Mouse (Mus musculus): ENCODE results near the gene Atad1. TPM values are rescaled to one million over a fixed set of nuclear protein-coding genes. Genes with fewer than 3 reads are reported as not detected.
A peak's percentile ranks its signal among the peaks of the same experiment; 100 is the strongest.
"Not testable (repeated sequence)": the region's sequence is repeated elsewhere in the genome, so short reads cannot be mapped to it uniquely, and the experiment has no call there.

Atad1 gene
- polyA plus RNA-seq, 1 experiment from 2014 or later, result 113 TPM

DNA sequence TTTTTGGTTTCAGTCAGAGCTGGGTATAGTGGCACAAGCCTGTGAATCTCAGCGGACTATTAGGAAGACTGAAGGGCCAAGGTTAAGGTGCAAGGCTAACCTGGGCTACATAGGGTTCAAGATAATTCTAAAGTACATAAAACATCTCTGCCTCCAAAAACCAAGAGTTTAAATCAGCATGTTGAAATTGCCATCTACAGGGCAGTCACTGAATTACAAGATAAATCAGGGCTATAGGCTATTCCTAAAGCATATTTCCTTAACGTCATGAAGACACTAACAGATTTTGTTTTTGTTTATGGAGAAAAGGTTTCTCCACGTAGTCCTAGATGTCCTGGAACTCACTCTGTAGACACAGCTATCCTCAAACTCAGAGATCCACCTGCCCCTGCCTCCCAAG, 29.3 kb downstream of the Atad1 start:
- no peak for ATAC-seq (ENCODE audit: low read depth)
- Histone ChIP-seq H3K36me3 (peaks cover 15% of the 10 kb centered on the region), H3K9ac (no peak overlapping the region), H3K4me1 (replicated peaks) (peaks cover 18% of the 10 kb centered on the region), H3K27ac (replicated peaks) (no peak overlapping the region), H3K27me3 (no peaks in the 10 kb centered on the region), H3K4me3 (no peak overlapping the region), H3K9me3 (no peaks in the 10 kb centered on the region), H3K4me2 (peak overlapping the region; percentile 79; the same call in 1 of the 2 replicates)
- WGBS, result 73% methylated on average over 3 of the region's 3 CpGs

DNA sequence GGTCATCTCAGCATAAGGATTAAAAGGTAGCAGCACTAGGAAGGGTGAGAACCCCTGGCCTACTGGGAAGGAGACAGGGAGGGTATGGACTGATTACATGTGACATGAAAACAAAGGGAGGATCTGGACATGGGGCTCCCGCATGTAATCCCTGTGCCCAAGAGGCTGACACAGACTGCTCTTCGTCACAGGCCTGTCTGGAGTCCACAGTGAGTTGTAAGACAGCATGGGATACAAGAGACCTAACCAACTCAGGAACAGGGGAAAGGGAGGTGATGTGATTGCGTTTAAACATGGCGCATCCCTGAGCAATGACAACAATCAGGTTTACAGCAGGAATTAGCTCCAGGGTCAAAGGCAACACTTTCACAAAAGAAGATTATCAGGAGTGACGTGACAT, 30.6 kb downstream of the Atad1 start:
- no peaks in the 10 kb centered on the region for H3K9me3 ChIP-seq
- H3K9ac ChIP-seq, result no peak overlapping the region
- no peak overlapping the region for H3K27ac ChIP-seq (replicated peaks)
- H3K4me3 ChIP-seq, result no peak overlapping the region
- 93% methylated on average over 5 of the region's 5 CpGs for WGBS
- peaks cover 18% of the 10 kb centered on the region for H3K4me1 ChIP-seq (replicated peaks)
- peaks cover 28% of the 10 kb centered on the region for H3K36me3 ChIP-seq
- H3K4me2 ChIP-seq, result no peak overlapping the region
- ATAC-seq (ENCODE audit: low read depth), result no peak
- no peaks in the 10 kb centered on the region for H3K27me3 ChIP-seq

DNA sequence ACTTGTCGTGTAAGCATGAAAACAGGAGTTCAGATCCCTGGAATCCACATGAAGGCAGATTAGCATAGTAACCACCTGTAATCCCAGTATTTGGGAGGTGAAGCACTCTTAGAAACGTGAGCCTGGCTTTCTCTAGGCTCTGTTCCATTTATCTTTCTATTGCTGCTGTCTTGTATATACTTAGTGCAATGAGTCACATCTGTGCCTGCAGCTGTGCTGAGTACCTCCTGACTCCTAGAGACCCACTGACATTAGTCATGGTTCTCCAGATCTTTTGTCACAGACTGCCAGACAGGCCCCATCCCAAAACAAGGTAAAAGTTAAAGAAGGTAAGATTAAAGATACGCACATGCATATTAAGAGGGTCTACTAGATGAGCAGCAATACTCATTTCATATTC, 37.4 kb downstream of the Atad1 start:
- Histone ChIP-seq H3K27ac (replicated peaks) (no peak overlapping the region), H3K4me3 (no peak overlapping the region), H3K4me2 (no peak overlapping the region), H3K4me1 (replicated peaks) (no peaks in the 10 kb centered on the region), H3K27me3 (no peaks in the 10 kb centered on the region), H3K36me3 (peaks cover 83% of the 10 kb centered on the region), H3K9me3 (no peaks in the 10 kb centered on the region), H3K9ac (no peak overlapping the region)
- no peak for ATAC-seq (ENCODE audit: low read depth)
- WGBS, result 81% methylated on average over 3 of the region's 3 CpGs

DNA sequence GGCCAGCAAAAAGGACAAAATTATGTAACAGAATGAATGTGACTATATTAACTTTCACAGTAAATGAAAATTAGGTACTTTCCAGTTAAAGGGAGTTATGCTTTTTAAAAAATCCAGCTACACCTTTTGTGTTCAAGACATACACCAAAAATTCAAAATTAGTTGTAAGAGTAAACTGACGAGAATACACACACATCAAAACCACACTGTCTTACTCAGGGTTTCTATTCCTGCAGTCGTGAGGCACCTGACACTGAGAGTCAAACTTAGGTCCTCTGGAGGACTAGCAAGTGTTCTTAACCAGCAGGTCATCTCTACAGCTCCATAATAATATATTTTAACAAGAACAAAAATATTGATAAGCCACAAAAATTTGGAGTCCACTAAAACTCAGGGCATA, 42.9 kb downstream of the Atad1 start:
- no peaks in the 10 kb centered on the region for H3K27me3 ChIP-seq
- ATAC-seq (ENCODE audit: low read depth), result no peak
- H3K9ac ChIP-seq, result no peak overlapping the region
- H3K4me1 ChIP-seq (replicated peaks), result no peaks in the 10 kb centered on the region
- H3K27ac ChIP-seq (replicated peaks), result no peak overlapping the region
- 93% methylated on average over 2 of the region's 2 CpGs for WGBS
- peaks cover 87% of the 10 kb centered on the region for H3K36me3 ChIP-seq
- no peak overlapping the region for H3K4me3 ChIP-seq
- no peaks in the 10 kb centered on the region for H3K9me3 ChIP-seq
- H3K4me2 ChIP-seq, result no peak overlapping the region

DNA sequence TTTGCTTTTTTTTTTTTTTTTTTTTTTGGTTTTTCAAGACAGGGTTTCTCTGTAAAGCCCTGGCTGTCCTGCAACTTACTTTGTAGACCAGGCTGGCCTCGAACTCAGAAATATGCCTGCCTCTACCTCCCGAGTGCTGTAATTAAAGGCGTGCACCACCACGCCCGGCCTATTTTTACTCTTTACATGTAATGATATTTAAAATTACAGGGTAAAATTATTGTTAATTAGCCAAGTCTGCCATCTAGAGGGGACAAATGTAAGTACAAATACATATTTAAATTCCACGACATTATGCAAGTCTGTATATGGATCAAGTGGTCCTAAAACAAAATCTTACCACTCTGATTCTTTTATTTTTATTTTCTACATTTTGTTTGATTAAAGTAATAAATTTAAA, 49.9 kb downstream of the Atad1 start:
- Histone ChIP-seq H3K9me3 (no peaks in the 10 kb centered on the region), H3K4me2 (no peak overlapping the region), H3K36me3 (peaks cover 64% of the 10 kb centered on the region), H3K4me1 (replicated peaks) (no peaks in the 10 kb centered on the region), H3K4me3 (no peak overlapping the region), H3K27me3 (no peaks in the 10 kb centered on the region), H3K27ac (replicated peaks) (no peak overlapping the region), H3K9ac (no peak overlapping the region)
- ATAC-seq (ENCODE audit: low read depth), result no peak
- WGBS, result 86% methylated on average over 6 of the region's 6 CpGs

DNA sequence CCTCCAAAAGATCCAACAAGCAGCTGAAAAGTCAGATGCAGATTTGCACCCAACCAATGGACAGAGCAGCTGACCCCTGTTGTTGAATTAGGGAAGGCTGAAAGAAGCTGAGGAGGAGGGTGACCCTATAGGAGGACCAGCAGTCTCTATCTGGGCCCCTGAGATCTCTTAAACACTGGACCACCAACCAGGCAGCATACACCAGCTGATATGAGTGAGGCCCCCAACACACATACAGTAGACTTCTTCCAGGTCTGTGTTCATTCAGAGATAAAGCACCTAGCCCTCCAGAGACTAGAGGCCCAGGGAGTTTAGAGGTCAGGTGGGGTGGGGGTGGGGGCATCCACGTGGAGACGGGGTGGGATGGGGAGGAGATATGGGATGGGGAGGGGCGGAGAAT, 51.4 kb downstream of the Atad1 start:
- WGBS, result 94% methylated on average over 3 of the region's 3 CpGs
- not testable (repeated sequence) for H3K27ac ChIP-seq (replicated peaks); H3K27me3 ChIP-seq; H3K9me3 ChIP-seq; H3K4me2 ChIP-seq; H3K4me3 ChIP-seq; ATAC-seq (ENCODE audit: low read depth); H3K9ac ChIP-seq; H3K4me1 ChIP-seq (replicated peaks)
- H3K36me3 ChIP-seq, result peaks cover 52% of the 10 kb centered on the region

DNA sequence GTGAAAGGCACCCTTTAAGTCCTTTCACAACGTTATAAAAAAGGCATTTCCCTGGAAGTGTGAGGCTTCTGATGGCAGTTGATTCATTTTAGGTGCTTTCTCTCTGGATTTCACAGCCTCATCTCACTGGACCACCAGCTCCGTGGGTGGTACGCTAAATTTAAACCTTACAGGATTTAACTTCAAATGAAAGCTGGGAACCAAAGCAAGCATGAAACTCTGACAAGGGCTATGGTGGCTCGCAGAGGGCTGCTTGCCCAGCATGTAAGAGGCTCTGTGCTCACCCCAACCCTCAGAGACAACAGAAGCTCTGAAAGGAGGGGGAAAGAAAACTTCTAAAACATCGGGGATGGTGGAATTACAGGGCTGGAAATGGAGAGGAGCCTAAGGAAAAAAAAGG, 51.9 kb downstream of the Atad1 start:
- Histone ChIP-seq H3K4me2 (no peak overlapping the region), H3K4me1 (replicated peaks) (no peaks in the 10 kb centered on the region), H3K36me3 (peaks cover 51% of the 10 kb centered on the region), H3K9ac (no peak overlapping the region), H3K9me3 (no peaks in the 10 kb centered on the region), H3K27ac (replicated peaks) (no peak overlapping the region), H3K4me3 (no peak overlapping the region), H3K27me3 (no peaks in the 10 kb centered on the region)
- WGBS, result 84% methylated on average over 5 of the region's 5 CpGs
- no peak for ATAC-seq (ENCODE audit: low read depth)

DNA sequence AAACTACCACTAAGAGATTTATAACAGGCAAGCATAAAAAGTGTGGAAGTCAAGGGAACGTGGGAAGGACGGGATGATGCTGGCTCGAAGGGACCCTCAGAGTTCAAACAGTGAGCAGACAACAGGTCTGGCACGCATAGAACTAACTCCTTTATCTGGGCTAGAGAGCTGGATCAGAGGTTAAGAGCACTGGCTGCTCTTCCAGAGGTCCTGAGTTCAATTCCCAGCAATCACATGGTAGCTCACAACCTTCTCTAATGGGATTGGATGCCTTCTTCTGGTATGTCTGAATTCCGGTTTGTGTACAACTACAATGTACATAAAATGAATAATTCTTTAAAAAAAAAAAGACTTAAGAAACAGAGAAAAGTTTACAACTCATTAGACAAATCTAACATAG, 56.5 kb downstream of the Atad1 start:
- Histone ChIP-seq H3K9me3 (no peaks in the 10 kb centered on the region), H3K4me2 (no peak overlapping the region), H3K4me1 (replicated peaks) (no peaks in the 10 kb centered on the region), H3K4me3 (no peak overlapping the region), H3K9ac (no peak overlapping the region), H3K36me3 (peaks cover 56% of the 10 kb centered on the region), H3K27me3 (no peaks in the 10 kb centered on the region), H3K27ac (replicated peaks) (no peak overlapping the region)
- 90% methylated on average over 5 of the region's 5 CpGs for WGBS
- no peak for ATAC-seq (ENCODE audit: low read depth)

DNA sequence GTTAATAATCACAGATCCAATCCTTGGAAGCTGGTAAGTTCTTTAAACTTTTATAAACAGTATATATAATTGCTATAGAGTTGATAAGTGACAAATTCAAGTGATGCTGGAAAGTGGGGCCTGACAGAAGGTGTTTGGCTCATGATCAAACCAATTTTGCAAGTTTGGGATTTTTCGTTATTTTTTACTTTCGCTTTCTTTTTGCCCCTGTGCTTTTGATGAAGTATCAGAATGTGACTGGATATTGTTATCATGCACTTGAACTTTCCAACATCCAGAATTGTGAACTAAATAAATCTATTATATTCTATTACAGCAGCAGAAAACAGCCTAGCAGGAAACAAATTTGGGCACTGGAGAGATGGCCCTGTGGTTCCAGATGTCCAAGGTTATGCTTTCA, 58.7 kb downstream of the Atad1 start:
- Histone ChIP-seq H3K27ac (replicated peaks) (no peak overlapping the region), H3K4me3 (no peak overlapping the region), H3K9ac (no peak overlapping the region), H3K4me2 (no peak overlapping the region), H3K9me3 (no peaks in the 10 kb centered on the region), H3K36me3 (peaks cover 47% of the 10 kb centered on the region), H3K27me3 (no peaks in the 10 kb centered on the region), H3K4me1 (replicated peaks) (no peaks in the 10 kb centered on the region)
- ATAC-seq (ENCODE audit: low read depth), result no peak
- WGBS, result 93% methylated on average over 2 of the region's 2 CpGs

DNA sequence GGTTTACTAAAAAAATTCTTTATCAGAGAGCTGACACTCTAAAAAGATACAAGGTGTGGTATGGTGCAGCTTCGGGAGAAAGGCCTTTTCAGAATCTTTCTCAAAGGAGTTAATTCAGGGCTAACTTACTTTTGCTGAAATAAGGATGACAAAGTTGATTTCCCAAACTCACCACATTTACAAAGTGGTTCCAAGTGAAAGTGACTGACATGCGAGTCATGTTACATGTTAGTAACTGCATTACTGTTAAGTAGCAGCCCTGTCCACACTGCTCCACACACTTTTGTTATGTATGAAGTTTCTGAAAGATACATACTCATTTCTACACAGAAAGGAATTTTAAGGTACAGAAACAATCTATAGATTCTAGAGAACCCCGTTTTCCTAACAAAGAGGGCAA, 63.8 kb downstream of the Atad1 start:
- Histone ChIP-seq H3K27ac (replicated peaks) (no peak overlapping the region), H3K36me3 (peaks cover 47% of the 10 kb centered on the region), H3K9me3 (no peaks in the 10 kb centered on the region), H3K4me3 (no peak overlapping the region), H3K4me1 (replicated peaks) (no peaks in the 10 kb centered on the region), H3K27me3 (no peaks in the 10 kb centered on the region), H3K4me2 (no peak overlapping the region), H3K9ac (no peak overlapping the region)
- ATAC-seq (ENCODE audit: low read depth), result no peak
- 92% methylated on average over 3 of the region's 3 CpGs for WGBS

DNA sequence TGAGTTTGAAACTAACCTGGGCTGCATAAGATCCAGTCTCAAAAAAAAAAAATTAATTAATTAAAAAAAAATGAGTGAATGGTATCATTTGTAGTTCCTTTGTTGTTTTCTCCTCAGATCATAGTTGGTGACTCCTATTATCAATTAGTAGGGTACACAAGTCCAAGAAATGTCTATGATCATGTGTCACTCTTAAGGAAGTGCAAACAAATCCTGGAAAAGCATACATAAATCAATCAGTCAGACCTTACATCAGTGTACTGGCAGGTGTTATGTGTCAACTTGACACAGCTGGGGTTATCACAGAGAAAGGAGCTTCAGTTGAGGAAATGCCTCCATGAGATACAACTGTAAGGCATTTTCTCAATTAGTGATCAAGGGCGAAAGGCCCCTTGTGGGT, 71.8 kb downstream of the Atad1 start:
- 96% methylated on average over 1 of the region's 1 CpGs for WGBS

DNA sequence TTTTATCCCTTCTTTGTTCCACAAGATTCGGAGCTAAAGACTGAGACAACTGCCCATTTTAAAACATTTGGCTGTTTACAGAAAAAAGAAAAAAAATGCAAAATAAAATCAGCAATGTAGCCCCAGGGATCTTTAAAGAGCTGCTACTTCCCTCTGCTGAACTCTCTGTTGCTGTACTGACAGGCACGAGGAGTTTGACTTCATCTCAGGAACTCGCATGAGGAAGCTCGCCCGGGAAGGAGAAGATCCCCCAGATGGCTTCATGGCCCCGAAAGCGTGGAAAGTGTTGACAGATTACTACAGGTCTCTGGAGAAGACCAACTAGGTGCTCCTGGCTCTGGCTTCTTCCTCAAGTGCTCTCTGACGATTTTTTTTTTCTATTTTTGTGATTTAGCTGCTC, 74.3 kb downstream of the Atad1 start:
- no peaks in the 10 kb centered on the region for H3K27me3 ChIP-seq
- no peaks in the 10 kb centered on the region for H3K9me3 ChIP-seq
- H3K4me2 ChIP-seq, result no peak overlapping the region
- H3K36me3 ChIP-seq, result peaks cover 24% of the 10 kb centered on the region
- no peak overlapping the region for H3K4me3 ChIP-seq
- H3K4me1 ChIP-seq (replicated peaks), result no peaks in the 10 kb centered on the region
- H3K9ac ChIP-seq, result no peak overlapping the region
- no peak for ATAC-seq (ENCODE audit: low read depth)
- no peak overlapping the region for H3K27ac ChIP-seq (replicated peaks)
- WGBS, result 90% methylated on average over 8 of the region's 8 CpGs

More for the DNA sequence above, 71.8 kb downstream of the Atad1 start:
- H3K9ac ChIP-seq; H3K4me3 ChIP-seq; H3K27ac ChIP-seq (replicated peaks); H3K27me3 ChIP-seq; ATAC-seq (ENCODE audit: low read depth); H3K9me3 ChIP-seq; H3K4me2 ChIP-seq; H3K4me1 ChIP-seq (replicated peaks): not testable (repeated sequence)
- peaks cover 30% of the 10 kb centered on the region for H3K36me3 ChIP-seq

DNA sequence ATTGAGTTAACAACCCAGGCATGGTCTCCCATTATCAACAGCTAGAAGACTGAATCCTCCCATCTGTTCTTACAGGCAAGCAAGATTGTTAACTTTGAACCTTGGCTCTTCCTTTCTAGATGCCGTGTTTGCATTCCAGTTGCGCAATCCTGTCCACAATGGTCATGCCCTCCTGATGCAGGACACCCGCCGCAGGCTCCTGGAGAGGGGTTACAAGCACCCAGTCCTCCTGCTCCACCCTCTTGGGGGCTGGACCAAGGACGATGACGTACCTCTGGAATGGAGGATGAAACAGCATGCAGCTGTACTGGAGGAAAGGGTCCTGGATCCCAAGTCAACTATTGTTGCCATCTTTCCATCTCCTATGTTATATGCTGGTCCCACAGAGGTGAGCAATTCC, 76.7 kb downstream of the Atad1 start:
- no peak overlapping the region for H3K4me2 ChIP-seq
- H3K9ac ChIP-seq, result no peak overlapping the region
- no peaks in the 10 kb centered on the region for H3K9me3 ChIP-seq
- WGBS, result 94% methylated on average over 6 of the region's 6 CpGs
- H3K36me3 ChIP-seq, result peaks cover 18% of the 10 kb centered on the region; the same call in 1 of the 2 replicates
- H3K27ac ChIP-seq (replicated peaks), result no peak overlapping the region
- ATAC-seq (ENCODE audit: low read depth), result no peak
- no peak overlapping the region for H3K4me3 ChIP-seq
- no peaks in the 10 kb centered on the region for H3K4me1 ChIP-seq (replicated peaks)
- no peaks in the 10 kb centered on the region for H3K27me3 ChIP-seq

Data from neural tube, embryonic 13.5 days (tissue).